Mouse (Mus musculus) stomach, embryonic 16.5 days (tissue): ENCODE results near the gene Ocel1. TPM values are rescaled to one million over a fixed set of nuclear protein-coding genes. Genes with fewer than 3 reads are reported as not detected.

ENCODE experiments used
- ATAC-seq: fragments of 200-750 bp; cut with Nextera tagmentation; 2 replicates; pipeline ENCODE4 v1.8.0; 2017; ENCODE audit warnings: moderate number of reproducible peaks, moderate TSS enrichment; ENCODE audit not compliant: insufficient read depth, low FRiP score
- H3K27ac ChIP-seq: fragments of 300-500 bp; sonication (generic); 2 replicates; pipeline ENCODE4 v1.5.1; 2014; ENCODE audit warnings: low read length
- H3K27me3 ChIP-seq: fragments of 300-500 bp; sonication (generic); 2 replicates; pipeline ENCODE4 v1.6.1; 2014; ENCODE audit warnings: low read length, control low read depth, mixed read lengths; ENCODE audit not compliant: control insufficient read depth, insufficient read depth
- H3K36me3 ChIP-seq: fragments of 300-500 bp; sonication (generic); 2 replicates; pipeline ENCODE4 v1.6.1; 2014; ENCODE audit warnings: low read length; ENCODE audit not compliant: control insufficient read depth, insufficient read depth
- H3K4me1 ChIP-seq: fragments of 300-500 bp; sonication (generic); 2 replicates; pipeline ENCODE4 v1.6.1; 2014; ENCODE audit warnings: low read length, control low read depth, mixed read lengths; ENCODE audit not compliant: control insufficient read depth, insufficient read depth
- H3K4me2 ChIP-seq: fragments of 300-500 bp; sonication (generic); 2 replicates; pipeline ENCODE4 v1.6.1; 2014; ENCODE audit warnings: low read depth, low read length, mixed read lengths
- H3K4me3 ChIP-seq: fragments of 300-500 bp; sonication (generic); replicated peaks from 2 replicates; pipeline ENCODE4 v1.5.1; 2014; ENCODE audit warnings: mild to moderate bottlenecking, low read length
- H3K9ac ChIP-seq: fragments of 300-500 bp; sonication (generic); 2 replicates; pipeline ENCODE4 v1.6.1; 2014; ENCODE audit warnings: low read length
- H3K9me3 ChIP-seq: fragments of 300-500 bp; sonication (generic); replicated peaks from 2 replicates; pipeline ENCODE4 v1.6.1; 2016; ENCODE audit warnings: low read length, control low read depth; ENCODE audit not compliant: control insufficient read depth
- WGBS: fragments of 180-500 bp; shearing (Covaris S2); extraction: QIAGEN DNeasy Blood & Tissue Kit; methylation state at CpG from one replicate; pipeline ENCODE4 v1.1.7; 2014; 5-methylcytosine and 5-hydroxymethylcytosine counted together
- polyA plus RNA-seq: library from polyadenylated mRNA; unstranded; fragments of >200 nt; fragmentation: Nextera tagmentation; extraction: Ambion mirVana; gene quantifications from 2 replicates; pipeline ENCODE4 v1.2.1, GENCODE M21; 2015

Ocel1 gene
- polyA plus RNA-seq, 1 experiment from 2014 or later = 6.5 TPM

DNA sequence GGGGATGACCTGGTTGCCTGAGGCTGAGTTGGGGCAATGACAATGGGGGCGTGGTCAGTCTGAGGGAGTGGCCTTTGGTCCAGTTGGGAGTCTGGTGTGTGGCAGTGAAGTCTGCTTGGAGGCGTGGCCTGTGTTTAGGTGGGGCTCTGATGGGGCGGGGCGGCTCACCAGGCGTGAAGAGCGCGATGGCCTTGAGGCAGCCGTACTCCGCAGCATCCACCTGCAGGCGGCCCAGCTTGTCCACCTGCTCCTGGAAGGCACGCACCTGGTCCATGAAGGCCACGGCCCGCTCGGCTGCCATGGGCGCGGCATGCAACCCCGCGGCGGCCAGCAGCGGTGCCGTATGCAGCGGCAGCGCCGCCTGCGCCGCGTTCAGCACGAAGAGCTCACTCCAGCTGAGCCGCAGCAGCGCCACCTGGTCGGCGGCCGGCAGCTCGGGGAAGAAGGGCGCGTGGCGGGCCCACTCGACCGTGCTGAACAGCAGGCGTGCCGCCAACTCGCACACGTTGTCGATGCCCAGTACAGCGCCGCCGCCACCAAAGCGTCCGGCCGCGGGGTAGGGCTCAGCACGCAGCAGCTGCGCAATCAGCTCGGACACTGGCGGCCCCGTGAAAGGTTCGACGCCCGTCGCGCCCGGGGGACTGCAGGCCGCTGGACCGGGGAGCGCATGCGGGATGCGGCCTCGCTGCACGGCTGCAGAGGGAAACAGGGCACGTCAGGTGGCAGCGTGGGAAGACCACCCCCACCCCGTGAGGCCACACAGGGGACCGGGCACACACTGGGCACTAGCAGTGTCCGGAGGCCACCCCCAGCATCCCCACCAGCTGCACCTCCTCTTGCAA is 4.7 kb downstream of the Ocel1 start:
- peak; percentile 24; the same call in 1 of the 2 replicates for ATAC-seq
- H3K27me3 ChIP-seq = no peaks in the 10 kb centered on the region
- peak overlapping the region; percentile 46 for H3K4me2 ChIP-seq
- peak overlapping the region; percentile 53; the same call in 1 of the 2 replicates for H3K9ac ChIP-seq
- no peaks in the 10 kb centered on the region for H3K9me3 ChIP-seq
- peaks cover 5% of the 10 kb centered on the region; the same call in 1 of the 2 replicates for H3K36me3 ChIP-seq
- H3K4me1 ChIP-seq = peaks cover 38% of the 10 kb centered on the region
- peak overlapping the region; percentile 9 for H3K4me3 ChIP-seq
- WGBS = 12% methylated on average over 74 of the region's 74 CpGs
- peak overlapping the region; percentile 26; the same call in 1 of the 2 replicates for H3K27ac ChIP-seq

GRCm38 (mm10) chr8:71376423-71377030 is 5.4 kb downstream of the Ocel1 start:
- H3K4me1 ChIP-seq = peaks cover 38% of the 10 kb centered on the region
- H3K36me3 ChIP-seq = peaks cover 5% of the 10 kb centered on the region; the same call in 1 of the 2 replicates
- H3K27me3 ChIP-seq = no peaks in the 10 kb centered on the region
- ATAC-seq = no peak
- peak overlapping the region; percentile 9; the same call in 1 of the 2 replicates for H3K4me3 ChIP-seq
- H3K9ac ChIP-seq = peak overlapping the region; percentile 53; the same call in 1 of the 2 replicates
- H3K9me3 ChIP-seq = no peaks in the 10 kb centered on the region
- peak overlapping the region; percentile 46 for H3K4me2 ChIP-seq
- WGBS = 55% methylated on average over 8 of the region's 8 CpGs
- no peak overlapping the region for H3K27ac ChIP-seq

DNA sequence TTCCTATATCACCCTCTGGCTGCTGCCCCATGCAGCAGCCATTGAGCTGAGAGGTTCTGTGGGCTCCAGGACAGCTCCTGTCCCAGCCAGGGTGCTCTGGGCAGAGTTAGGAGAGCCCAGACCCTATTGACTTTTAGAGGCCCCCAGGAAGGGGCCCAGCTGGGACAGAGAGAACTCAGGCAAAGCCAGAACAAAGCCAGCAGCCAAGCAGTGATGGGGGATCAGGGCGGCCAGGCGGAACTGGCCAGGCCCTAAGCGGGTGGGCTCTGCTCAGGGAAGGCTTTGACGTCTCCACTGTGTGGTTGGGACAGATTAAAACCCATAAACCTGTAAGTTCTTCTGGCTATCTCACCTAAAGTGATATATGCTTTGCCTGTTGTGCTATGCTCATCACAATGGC is 7.9 kb downstream of the Ocel1 start:
- Histone ChIP-seq H3K36me3 (peaks cover 1% of the 10 kb centered on the region; the same call in 1 of the 2 replicates), H3K9me3 (no peaks in the 10 kb centered on the region), H3K4me1 (peaks cover 53% of the 10 kb centered on the region), H3K27me3 (no peaks in the 10 kb centered on the region), H3K4me3 (peak overlapping the region; percentile 97), H3K27ac (no peak overlapping the region), H3K4me2 (peak overlapping the region; percentile 98), H3K9ac (peak overlapping the region; percentile 97; the same call in 1 of the 2 replicates)
- no peak for ATAC-seq
- 62% methylated on average over 4 of the region's 4 CpGs for WGBS

GRCm38 (mm10) chr8:71379512-71380075 is 8.5 kb downstream of the Ocel1 start:
- Histone ChIP-seq H3K36me3 (no peaks in the 10 kb centered on the region; the same call in 1 of the 2 replicates), H3K9ac (peak overlapping the region; percentile 97), H3K27ac (no peak overlapping the region), H3K4me1 (peaks cover 53% of the 10 kb centered on the region), H3K4me3 (peak overlapping the region; percentile 97), H3K4me2 (peak overlapping the region; percentile 98), H3K27me3 (no peaks in the 10 kb centered on the region), H3K9me3 (no peaks in the 10 kb centered on the region)
- WGBS = 51% methylated on average over 3 of the region's 3 CpGs
- no peak for ATAC-seq

- Histone ChIP-seq H3K9me3 (no peaks in the 10 kb centered on the region), H3K27me3 (no peaks in the 10 kb centered on the region), H3K36me3 (no peaks in the 10 kb centered on the region; the same call in 1 of the 2 replicates), H3K9ac (peak overlapping the region; percentile 97), H3K4me1 (peaks cover 48% of the 10 kb centered on the region), H3K27ac (peak overlapping the region; percentile 98; the same call in 1 of the 2 replicates), H3K4me3 (peak overlapping the region; percentile 97), H3K4me2 (peak overlapping the region; percentile 98)
- WGBS = 1% methylated on average over 72 of the region's 72 CpGs
- no peak for ATAC-seq
These were observed 9.4 kb downstream of the Ocel1 start for GRCm38 (mm10) chr8:71380178-71381171.

DNA sequence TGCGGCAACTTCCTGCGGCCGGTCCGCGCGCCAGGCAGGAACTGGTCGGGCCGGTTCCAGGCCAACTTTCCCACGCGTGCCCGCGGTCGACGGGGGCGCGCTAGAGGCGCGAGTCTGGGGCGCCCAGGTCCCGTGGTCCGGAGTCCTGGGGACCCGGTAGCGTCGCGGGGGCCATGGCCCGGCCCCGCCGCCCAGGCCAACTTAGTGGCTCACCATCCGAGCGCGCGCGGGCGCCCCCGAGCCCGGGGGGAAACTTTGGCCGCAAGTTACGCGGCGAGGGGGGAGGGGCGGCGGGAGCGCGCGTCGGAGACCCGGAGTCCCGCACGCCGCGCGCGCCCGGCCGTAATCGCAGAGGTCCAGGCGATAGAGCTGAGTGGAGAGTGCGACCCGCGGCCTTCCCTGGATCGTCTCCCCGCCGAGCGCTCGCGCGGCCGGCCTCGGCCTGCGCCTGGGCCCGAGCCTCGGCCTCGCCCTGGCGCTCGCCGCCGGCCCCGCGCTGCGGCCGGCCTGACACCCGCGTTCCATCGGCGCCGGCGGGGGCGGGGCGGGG is 10.4 kb downstream of the Ocel1 start, which contains the start of gene Nr2f6:
TSS of gene Nr2f6 (minus strand) at position 540 of the 550 bp plus-strand sequence.
- H3K4me2 ChIP-seq = peak within 1 kb of the TSS; percentile 98
- H3K36me3 ChIP-seq = no peaks in the 10 kb centered on the region; the same call in 1 of the 2 replicates
- peak within 1 kb of the TSS; percentile 98 for H3K27ac ChIP-seq
- peak; percentile 26; the same call in 1 of the 2 replicates for ATAC-seq
- H3K4me1 ChIP-seq = peaks cover 39% of the 10 kb centered on the region
- H3K9me3 ChIP-seq = no peaks in the 10 kb centered on the region
- no peaks in the 10 kb centered on the region for H3K27me3 ChIP-seq
- peak within 1 kb of the TSS; percentile 97 for H3K4me3 ChIP-seq
- H3K9ac ChIP-seq = peak within 1 kb of the TSS; percentile 97
- WGBS = under 1% methylated on average over 77 of the region's 89 CpGs

- no peaks in the 10 kb centered on the region; the same call in 1 of the 2 replicates for H3K36me3 ChIP-seq
- no peaks in the 10 kb centered on the region for H3K9me3 ChIP-seq
- WGBS = 1% methylated on average over 67 of the region's 80 CpGs
- H3K27ac ChIP-seq = peak overlapping the region; percentile 98
- H3K27me3 ChIP-seq = no peaks in the 10 kb centered on the region
- peak overlapping the region; percentile 97 for H3K4me3 ChIP-seq
- peak; percentile 91 for ATAC-seq
- H3K9ac ChIP-seq = peak overlapping the region; percentile 97
- H3K4me1 ChIP-seq = peaks cover 32% of the 10 kb centered on the region
- H3K4me2 ChIP-seq = peak overlapping the region; percentile 98
These were observed 11.2 kb downstream of the Ocel1 start for GRCm38 (mm10) chr8:71381971-71382961.
